Mouse (Mus musculus) spleen, adult 18-20 months (tissue): ENCODE measurements around the gene Arhgap18.

Source experiments
- DNase-seq, 2 experiments: peaks; one replicate each; pipeline ENCODE4 v3.0.0; 2022; ENCODE audit warnings: mixed read lengths in 2 of 2

The Arhgap18 gene

GRCm38 (mm10) chr10:26780581-26780980 lies 27.4 kb downstream of the Arhgap18 start:
- no peak for DNase-seq

- DNase-seq = no peak
Observed at GRCm38 (mm10) chr10:26789680-26790079, 36.5 kb downstream of the Arhgap18 start.

GRCm38 (mm10) chr10:26791810-26792209 lies 38.6 kb downstream of the Arhgap18 start:
- DNase-seq = no peak

GRCm38 (mm10) chr10:26793013-26793412 lies 39.8 kb downstream of the Arhgap18 start:
- DNase-seq = no peak

- DNase-seq = no peak
Observed at GRCm38 (mm10) chr10:26796432-26797286, 43.4 kb downstream of the Arhgap18 start.

GRCm38 (mm10) chr10:26797287-26797672 lies 44.1 kb downstream of the Arhgap18 start:
- no peak for DNase-seq

- no peak for DNase-seq
Observed at GRCm38 (mm10) chr10:26798752-26799411, 45.7 kb downstream of the Arhgap18 start.

GRCm38 (mm10) chr10:26799562-26800051 lies 46.4 kb downstream of the Arhgap18 start:
- peak; percentile 41 to 54 for DNase-seq

GRCm38 (mm10) chr10:26804351-26804983 lies 51.2 kb downstream of the Arhgap18 start:
- DNase-seq = no peak

- DNase-seq = no peak
Observed at GRCm38 (mm10) chr10:26805007-26805406, 51.8 kb downstream of the Arhgap18 start.

- DNase-seq = no peak
Observed at GRCm38 (mm10) chr10:26806092-26806491, 52.9 kb downstream of the Arhgap18 start.

GRCm38 (mm10) chr10:26810059-26810458 lies 56.8 kb downstream of the Arhgap18 start:
- no peak for DNase-seq

GRCm38 (mm10) chr10:26810810-26811209 lies 57.6 kb downstream of the Arhgap18 start:
- no peak for DNase-seq

- DNase-seq = no peak
Observed at GRCm38 (mm10) chr10:26811342-26811741, 58.1 kb downstream of the Arhgap18 start.

- no peak for DNase-seq
Observed at GRCm38 (mm10) chr10:26815646-26816045, 62.4 kb downstream of the Arhgap18 start.

GRCm38 (mm10) chr10:26820326-26820725 lies 67.1 kb downstream of the Arhgap18 start:
- DNase-seq = no peak

- DNase-seq = no peak
Observed at GRCm38 (mm10) chr10:26820936-26821335, 67.7 kb downstream of the Arhgap18 start.

- DNase-seq = no peak
Observed at GRCm38 (mm10) chr10:26823997-26824396, 70.8 kb downstream of the Arhgap18 start.

- DNase-seq = no peak
Observed at GRCm38 (mm10) chr10:26825246-26825889, 72.1 kb downstream of the Arhgap18 start.

- no peak for DNase-seq
Observed at GRCm38 (mm10) chr10:26827315-26827714, 74.1 kb downstream of the Arhgap18 start.

- no peak for DNase-seq
Observed at GRCm38 (mm10) chr10:26828412-26829137, 75.4 kb downstream of the Arhgap18 start.

GRCm38 (mm10) chr10:26832068-26832467 lies 78.8 kb downstream of the Arhgap18 start:
- no peak for DNase-seq
